Mouse (Mus musculus) embryonic fibroblast, embryonic 13.5 days (primary cell): ENCODE data around the gene Jak3.

Source experiments
- CTCF ChIP-seq: IDR thresholded peaks from 2 replicates; pipeline ENCODE4 v1.5.1; 2011; ENCODE audit warnings: mild to moderate bottlenecking, control low read depth, low read length, moderate library complexity, borderline replicate concordance; ENCODE audit not compliant: insufficient read depth
- POLR2A ChIP-seq: IDR thresholded peaks from 2 replicates; pipeline ENCODE4 v1.6.1; 2011; ENCODE audit warnings: low read depth, mild to moderate bottlenecking, control low read depth, low read length, moderate library complexity

DNA sequence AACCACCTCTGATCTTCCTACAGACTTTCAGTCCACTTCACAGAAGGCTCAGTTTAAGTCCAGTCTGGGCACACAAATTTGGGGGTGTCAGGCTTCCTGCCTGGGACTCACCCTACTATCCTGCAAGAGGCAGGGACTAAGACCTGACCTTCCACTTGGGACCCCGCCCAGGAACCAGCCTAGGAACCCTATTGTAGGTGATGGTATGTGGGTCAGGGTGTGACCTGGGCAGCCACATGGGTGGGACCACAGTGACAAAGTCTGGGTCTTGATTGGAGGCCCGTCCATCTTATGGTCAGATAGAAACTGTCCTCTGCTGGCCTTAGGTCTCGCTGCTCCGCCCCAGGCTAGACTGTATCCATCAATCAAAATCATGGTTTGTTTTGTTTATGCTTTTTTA, 48.3 kb downstream of the Jak3 start:
- no peak for TF ChIP-seq CTCF
- no peak for TF ChIP-seq POLR2A
